Mouse (Mus musculus) embryonic facial prominence, embryonic 15.5 days (tissue): ENCODE measurements around the gene C2. TPM values are rescaled to one million over a fixed set of nuclear protein-coding genes. Genes with fewer than 3 reads are reported as not detected.
"Not testable (repeated sequence)": the region's sequence is repeated elsewhere in the genome, so short reads cannot be mapped to it uniquely, and the experiment has no call there.

ENCODE experiments used
- ATAC-seq: fragments of 200-750 bp; cut with Nextera tagmentation; 2 replicates; pipeline ENCODE4 v1.8.0; 2017; ENCODE audit warnings: low read depth, moderate TSS enrichment; ENCODE audit not compliant: insufficient number of reproducible peaks, low FRiP score, low TSS enrichment
- H3K27ac ChIP-seq: fragments of 300-500 bp; sonication (generic); replicated peaks from 2 replicates; pipeline ENCODE4 v1.5.1; 2015; ENCODE audit warnings: mild to moderate bottlenecking, inconsistent platforms
- H3K27me3 ChIP-seq: fragments of 300-500 bp; sonication (generic); 2 replicates; pipeline ENCODE4 v1.6.1; 2015; ENCODE audit warnings: inconsistent platforms
- H3K36me3 ChIP-seq: fragments of 300-500 bp; sonication (generic); 2 replicates; pipeline ENCODE4 v1.6.1; 2015; ENCODE audit warnings: mild to moderate bottlenecking, inconsistent platforms
- H3K4me1 ChIP-seq: fragments of 300-500 bp; sonication (generic); 2 replicates; pipeline ENCODE4 v1.6.1; 2015; ENCODE audit warnings: inconsistent platforms
- H3K4me2 ChIP-seq: fragments of 300-500 bp; sonication (generic); replicated peaks from 2 replicates; pipeline ENCODE4 v1.6.1; 2015; ENCODE audit warnings: mild to moderate bottlenecking, inconsistent platforms
- H3K4me3 ChIP-seq: fragments of 300-500 bp; sonication (generic); replicated peaks from 2 replicates; pipeline ENCODE4 v1.5.1; 2015; ENCODE audit warnings: mild to moderate bottlenecking, inconsistent platforms
- H3K9ac ChIP-seq: fragments of 300-500 bp; sonication (generic); 2 replicates; pipeline ENCODE4 v1.6.1; 2015; ENCODE audit warnings: inconsistent platforms
- H3K9me3 ChIP-seq: fragments of 300-500 bp; sonication (generic); replicated peaks from 2 replicates; pipeline ENCODE4 v1.6.1; 2016; ENCODE audit warnings: inconsistent platforms
- WGBS: fragments of 180-500 bp; shearing (Covaris S2); methylation state at CpG from one replicate; pipeline ENCODE4 v1.1.7; 2015; 5-methylcytosine and 5-hydroxymethylcytosine counted together
- polyA plus RNA-seq: library from polyadenylated mRNA; unstranded; fragments of >200 nt; fragmentation: Nextera tagmentation; extraction: Ambion mirVana; gene quantifications from 2 replicates; pipeline ENCODE4 v1.2.1, GENCODE M21; 2015

The C2 gene
- polyA plus RNA-seq, 1 experiment from 2014 or later = 6.7 TPM

GRCm38 (mm10) chr17:34902895-34903294 is 4.8 kb upstream of the C2 start:
- H3K4me2 ChIP-seq = no peak overlapping the region
- peaks cover 66% of the 10 kb centered on the region for H3K36me3 ChIP-seq
- H3K9me3 ChIP-seq = no peaks in the 10 kb centered on the region
- no peak overlapping the region for H3K9ac ChIP-seq
- no peak for ATAC-seq
- no peak overlapping the region for H3K27ac ChIP-seq
- WGBS = 91% methylated on average over 9 of the region's 9 CpGs
- peaks cover under 1% of the 10 kb centered on the region for H3K4me1 ChIP-seq
- H3K27me3 ChIP-seq = no peaks in the 10 kb centered on the region
- no peak overlapping the region for H3K4me3 ChIP-seq

- not testable (repeated sequence) for H3K4me3 ChIP-seq, ATAC-seq, H3K27ac ChIP-seq, H3K9me3 ChIP-seq, H3K27me3 ChIP-seq, H3K9ac ChIP-seq, H3K4me2 ChIP-seq
- H3K4me1 ChIP-seq = peaks cover 10% of the 10 kb centered on the region
- H3K36me3 ChIP-seq = peaks cover 56% of the 10 kb centered on the region
- 88% methylated on average over 9 of the region's 10 CpGs for WGBS
Measured at GRCm38 (mm10) chr17:34901948-34902347, 3.9 kb upstream of the C2 start.

GRCm38 (mm10) chr17:34900826-34901225 is 2.8 kb upstream of the C2 start:
- Histone ChIP-seq H3K4me1 (peaks cover 20% of the 10 kb centered on the region), H3K36me3 (peaks cover 48% of the 10 kb centered on the region)
- H3K27ac ChIP-seq, H3K9me3 ChIP-seq, H3K4me3 ChIP-seq, H3K4me2 ChIP-seq, H3K9ac ChIP-seq, ATAC-seq, H3K27me3 ChIP-seq: not testable (repeated sequence)

- WGBS = under 1% methylated on average over 5 of the region's 5 CpGs
- peak overlapping the region; percentile 85 for H3K4me3 ChIP-seq
- peak overlapping the region; percentile 90 for H3K9ac ChIP-seq
- H3K4me2 ChIP-seq = peak overlapping the region; percentile 70
- no peak for ATAC-seq
- no peaks in the 10 kb centered on the region for H3K27me3 ChIP-seq
- H3K4me1 ChIP-seq = peaks cover 30% of the 10 kb centered on the region
- H3K27ac ChIP-seq = peak overlapping the region; percentile 97
- H3K36me3 ChIP-seq = peaks cover 39% of the 10 kb centered on the region
- no peaks in the 10 kb centered on the region for H3K9me3 ChIP-seq
Measured at GRCm38 (mm10) chr17:34899890-34900243, 1.8 kb upstream of the C2 start.

GRCm38 (mm10) chr17:34899053-34899889 is 1.2 kb upstream of the C2 start:
- no peak for ATAC-seq
- under 1% methylated on average over 37 of the region's 45 CpGs for WGBS
- H3K9me3 ChIP-seq = no peaks in the 10 kb centered on the region

GRCm38 (mm10) chr17:34898706-34899052 is 614 bp upstream of the C2 start:
- Histone ChIP-seq H3K9me3 (no peaks in the 10 kb centered on the region), H3K4me1 (peaks cover 30% of the 10 kb centered on the region), H3K4me2 (peak overlapping the region; percentile 70), H3K4me3 (peak overlapping the region; percentile 85), H3K36me3 (peaks cover 27% of the 10 kb centered on the region), H3K9ac (peak overlapping the region; percentile 90), H3K27me3 (no peaks in the 10 kb centered on the region), H3K27ac (peak overlapping the region; percentile 97)
- ATAC-seq = no peak
- under 1% methylated on average over 20 of the region's 47 CpGs for WGBS

More at GRCm38 (mm10) chr17:34899053-34899889, 1.2 kb upstream of the C2 start:
- Histone ChIP-seq H3K36me3 (peaks cover 33% of the 10 kb centered on the region), H3K9ac (peak overlapping the region; percentile 90), H3K4me3 (peak overlapping the region; percentile 85), H3K4me1 (peaks cover 30% of the 10 kb centered on the region), H3K27me3 (no peaks in the 10 kb centered on the region), H3K4me2 (peak overlapping the region; percentile 70), H3K27ac (peak overlapping the region; percentile 97)

GRCm38 (mm10) chr17:34897373-34898159 is 499 bp downstream of the C2 start:
- no peaks in the 10 kb centered on the region for H3K9me3 ChIP-seq
- H3K27ac ChIP-seq = peak overlapping the region; percentile 97
- H3K4me1 ChIP-seq = peaks cover 30% of the 10 kb centered on the region
- H3K4me2 ChIP-seq = peak overlapping the region; percentile 70
- peaks cover 16% of the 10 kb centered on the region for H3K36me3 ChIP-seq
- peak overlapping the region; percentile 90 for H3K9ac ChIP-seq
- H3K4me3 ChIP-seq = peak overlapping the region; percentile 85
- no peaks in the 10 kb centered on the region for H3K27me3 ChIP-seq
- 13% methylated on average over 10 of the region's 10 CpGs for WGBS
- ATAC-seq = no peak

GRCm38 (mm10) chr17:34896366-34896765 is 1.7 kb downstream of the C2 start:
- no peaks in the 10 kb centered on the region for H3K27me3 ChIP-seq
- no peak overlapping the region for H3K4me3 ChIP-seq
- H3K9me3 ChIP-seq = no peaks in the 10 kb centered on the region
- H3K36me3 ChIP-seq = peaks cover 8% of the 10 kb centered on the region; the same call in 1 of the 2 replicates
- peaks cover 30% of the 10 kb centered on the region for H3K4me1 ChIP-seq
- no peak overlapping the region; the same call in 1 of the 2 replicates for H3K27ac ChIP-seq
- H3K9ac ChIP-seq = no peak overlapping the region
- ATAC-seq = no peak
- 0 out of 2 replicates have a peak overlapping the region, but pooled peaks have one; percentile 15 for H3K4me2 ChIP-seq
- WGBS = 79% methylated on average over 17 of the region's 17 CpGs

GRCm38 (mm10) chr17:34895724-34896123 is 2.3 kb downstream of the C2 start:
- Histone ChIP-seq H3K4me1 (peaks cover 30% of the 10 kb centered on the region), H3K36me3 (peaks cover 4% of the 10 kb centered on the region; the same call in 1 of the 2 replicates), H3K9ac (peak overlapping the region; percentile 67; the same call in 1 of the 2 replicates), H3K9me3 (no peaks in the 10 kb centered on the region), H3K27me3 (no peaks in the 10 kb centered on the region), H3K4me2 (peak overlapping the region; percentile 87), H3K4me3 (peak overlapping the region; percentile 71), H3K27ac (peak overlapping the region; percentile 91; the same call in 1 of the 2 replicates)
- ATAC-seq = no peak
- WGBS = 89% methylated on average over 15 of the region's 15 CpGs

- peak; percentile 8 for ATAC-seq
- H3K4me2 ChIP-seq = peak overlapping the region; percentile 87
- H3K27me3 ChIP-seq = no peaks in the 10 kb centered on the region
- peak overlapping the region; percentile 67 for H3K9ac ChIP-seq
- H3K4me3 ChIP-seq = peak overlapping the region; percentile 71
- WGBS = 6% methylated on average over 50 of the region's 51 CpGs
- no peaks in the 10 kb centered on the region for H3K9me3 ChIP-seq
- peaks cover 30% of the 10 kb centered on the region for H3K4me1 ChIP-seq
- peaks cover 4% of the 10 kb centered on the region; the same call in 1 of the 2 replicates for H3K36me3 ChIP-seq
- peak overlapping the region; percentile 91 for H3K27ac ChIP-seq
Measured at GRCm38 (mm10) chr17:34894801-34895530, 3.1 kb downstream of the C2 start.
